ENCODE assay signal across 14 mouse cellular contexts in genomic region chr3:89806751-89807150, GRCm38 (mm10). TPM values are rescaled to one million over a fixed set of nuclear protein-coding genes. Genes with fewer than 3 reads are reported as not detected.
DNase-seq lines count a peak whose midpoint lies in the region; ATAC-seq and TF ChIP-seq lines count a peak whose summit lies in the region.
"Had no signal": no experiment of that assay in that cellular context is flagged by ENCODE, and none has a peak within 500 bp of the region (broad histone marks: within the 10 kb centered on the region; RNA-seq: fewer than 3 reads in every experiment).

No protein-coding gene starts in this region.

- no peak for TF ChIP-seq RAD21 in CH12.LX (IDR thresholded peaks at IDR 0.05; ENCODE audit: low read depth, low read length)

- dilution Hi-C loops in CH12.LX (cut with MboI; ENCODE audit: extremely low pct_ligation_motif_present, extremely low pct_unique_long_range_greater_than_20kb, low sequenced_read_pairs): no loop called here

- no peak overlapping the region for H3K4me3 ChIP-seq in liver, embryonic 13.5 days (replicated peaks)
- no peak overlapping the region for H3K4me3 ChIP-seq in liver, embryonic 12.5 days
- no peak overlapping the region for H3K4me3 ChIP-seq in CH12.LX (replicated peaks in 1 of 3; ENCODE audit: low read depth in 2 of 3, low read length in 2 of 3, poor library complexity in 1 of 3)
- H3K4me3 ChIP-seq in liver, embryonic 16.5 days (ENCODE audit: low read depth, low read length): no peak overlapping the region
- H3K4me3 ChIP-seq: erythroblast, embryonic 14.5 days; heart, embryonic 15.5 days; limb, embryonic 13.5 days; midbrain, embryonic 12.5 days; neural tube, embryonic 13.5 days; stomach, embryonic 15.5 days had no signal

- H3K9me3 ChIP-seq in liver, embryonic 13.5 days (replicated peaks): no peaks in the 10 kb centered on the region
- H3K9me3 ChIP-seq in liver, embryonic 12.5 days (replicated peaks): no peaks in the 10 kb centered on the region
- H3K9me3 ChIP-seq in CH12.LX (replicated peaks; ENCODE audit: low read length): no peaks in the 10 kb centered on the region
- peaks cover 3% of the 10 kb centered on the region; the same call in 1 of the 2 replicates for H3K9me3 ChIP-seq in liver, embryonic 16.5 days (replicated peaks; ENCODE audit: control insufficient read depth, low read length)
- H3K9me3 ChIP-seq: heart, embryonic 15.5 days; limb, embryonic 13.5 days; stomach, embryonic 15.5 days had no signal

- peak overlapping the region; percentile 50; the same call in 1 of the 2 replicates for H3K27ac ChIP-seq in liver, embryonic 13.5 days
- H3K27ac ChIP-seq in liver, embryonic 12.5 days: no peak overlapping the region
- H3K27ac ChIP-seq in CH12.LX (ENCODE audit: insufficient read depth, low read depth): no peak overlapping the region
- peak overlapping the region; percentile 67 for H3K27ac ChIP-seq in liver, embryonic 16.5 days (ENCODE audit: low read length)
- H3K27ac ChIP-seq: heart, embryonic 15.5 days; limb, embryonic 13.5 days; midbrain, embryonic 12.5 days; neural tube, embryonic 13.5 days had no signal

- no peak for ATAC-seq in liver, embryonic 13.5 days (ENCODE audit: low read depth)
- no peak for ATAC-seq in liver, embryonic 12.5 days
- no peak for ATAC-seq in liver, embryonic 16.5 days (ENCODE audit: low read depth)

- H3K4me2 ChIP-seq in liver, embryonic 13.5 days: no peak overlapping the region
- H3K4me2 ChIP-seq in liver, embryonic 12.5 days: no peak overlapping the region
- H3K4me2 ChIP-seq in CH12.LX (ENCODE audit: insufficient read depth, low read depth, poor library complexity, severe bottlenecking): no peak overlapping the region
- no peak overlapping the region for H3K4me2 ChIP-seq in liver, embryonic 16.5 days (ENCODE audit: low read depth, low read length)
- H3K4me2 ChIP-seq: heart, embryonic 15.5 days; limb, embryonic 13.5 days; midbrain, embryonic 12.5 days; neural tube, embryonic 13.5 days; stomach, embryonic 15.5 days had no signal

- no peak for TF ChIP-seq EP300 in CH12.LX (IDR thresholded peaks at IDR 0.05; ENCODE audit: low read length)

- peaks cover 36% of the 10 kb centered on the region for H3K4me1 ChIP-seq in liver, embryonic 13.5 days (replicated peaks)
- peaks cover 29% of the 10 kb centered on the region for H3K4me1 ChIP-seq in liver, embryonic 12.5 days
- H3K4me1 ChIP-seq in CH12.LX (ENCODE audit: control insufficient read depth in 1 of 2, insufficient read depth in 2 of 2): peaks cover 10 to 16% of the 10 kb centered on the region in 2 experiments
- peaks cover 24% of the 10 kb centered on the region for H3K4me1 ChIP-seq in liver, embryonic 16.5 days (ENCODE audit: control insufficient read depth, low read depth, low read length)
- H3K4me1 ChIP-seq: heart, embryonic 15.5 days; limb, embryonic 13.5 days; midbrain, embryonic 12.5 days; neural tube, embryonic 13.5 days; stomach, embryonic 15.5 days had no signal

- 80% methylated on average over 2 of the region's 2 CpGs for WGBS in liver, embryonic 13.5 days (ENCODE audit: insufficient replicate concordance)
- 82% methylated on average over 2 of the region's 2 CpGs for WGBS in liver, embryonic 12.5 days (ENCODE audit: insufficient replicate concordance)
- WGBS in liver, embryonic 16.5 days (ENCODE audit: insufficient replicate concordance): 85% methylated on average over 2 of the region's 2 CpGs

- 0 out of 2 replicates have a peak, but pooled peaks cover 4% of the 10 kb centered on the region for H3K27me3 ChIP-seq in liver, embryonic 13.5 days
- H3K27me3 ChIP-seq in liver, embryonic 12.5 days (replicated peaks): no peaks in the 10 kb centered on the region
- H3K27me3 ChIP-seq in CH12.LX (replicated peaks): no peaks in the 10 kb centered on the region
- no peaks in the 10 kb centered on the region for H3K27me3 ChIP-seq in liver, embryonic 16.5 days (ENCODE audit: control insufficient read depth, insufficient read depth, low read depth, low read length)
- H3K27me3 ChIP-seq: heart, embryonic 15.5 days; limb, embryonic 13.5 days; midbrain, embryonic 12.5 days; neural tube, embryonic 13.5 days; stomach, embryonic 15.5 days had no signal

- no peaks in the 10 kb centered on the region for H3K36me3 ChIP-seq in liver, embryonic 13.5 days
- H3K36me3 ChIP-seq in liver, embryonic 12.5 days: no peaks in the 10 kb centered on the region
- no peaks in the 10 kb centered on the region for H3K36me3 ChIP-seq in CH12.LX (replicated peaks in 1 of 2; ENCODE audit: control insufficient read depth in 1 of 2, insufficient read depth in 1 of 2, low read length in 1 of 2)
- H3K36me3 ChIP-seq in liver, embryonic 16.5 days (ENCODE audit: control insufficient read depth, insufficient read depth): no peaks in the 10 kb centered on the region
- H3K36me3 ChIP-seq: heart, embryonic 15.5 days; limb, embryonic 13.5 days; midbrain, embryonic 12.5 days; neural tube, embryonic 13.5 days; stomach, embryonic 15.5 days had no signal

- no peak for TF ChIP-seq POLR2A in CH12.LX (IDR thresholded peaks at IDR 0.05; ENCODE audit: low read depth, low read length)

- no peak overlapping the region for H3K9ac ChIP-seq in liver, embryonic 13.5 days
- no peak overlapping the region for H3K9ac ChIP-seq in liver, embryonic 12.5 days
- H3K9ac ChIP-seq in CH12.LX (ENCODE audit: insufficient read depth, low read depth): no peak overlapping the region
- H3K9ac ChIP-seq in liver, embryonic 16.5 days (ENCODE audit: low read depth, low read length): no peak overlapping the region
- H3K9ac ChIP-seq: heart, embryonic 15.5 days; limb, embryonic 13.5 days; midbrain, embryonic 12.5 days; neural tube, embryonic 13.5 days; stomach, embryonic 15.5 days had no signal

- no peaks in the 10 kb centered on the region for H3K79me2 ChIP-seq in CH12.LX (replicated peaks; ENCODE audit: control insufficient read depth, extremely low read depth, insufficient read depth, poor library complexity, severe bottlenecking)

- in situ Hi-C loops in CH12.LX (cut with MboI; ENCODE audit: low pct_ligation_motif_present, low pct_unique_long_range_greater_than_20kb, low sequenced_read_pairs): no loop called here

- TF ChIP-seq CTCF in CH12.LX (conservative IDR thresholded peaks at IDR 0.05 in 1 of 2, IDR thresholded peaks at IDR 0.05 in 1 of 2; ENCODE audit: low read depth in 2 of 2, low read length in 2 of 2): peak; percentile 22 to 31; a peak in 2 of 4 replicates

- DNase-seq in liver, embryonic 13.5 days: no peak
- DNase-seq in CH12.LX (ENCODE audit: extremely low read depth) (no peak), MEL-GATA-1-ER (ENCODE audit: extremely low read depth, low read depth) (peak; percentile 38)
- DNase-seq in yolk sac, embryonic 10.5 days (ENCODE audit: low spot score): no peak
- no peak for DNase-seq in spleen, postnatal 4 days (ENCODE audit: low spot score in 2 of 2)
- DNase-seq: kidney, adult 9 months had no signal

TF ChIP-seq in CH12.LX, 34 proteins besides CTCF, POLR2A, EP300 and RAD21:
- TF ChIP-seq TCF12 (IDR thresholded peaks at IDR 0.05; ENCODE audit: low read depth, low read length): no peak
- TF ChIP-seq BHLHE40 (IDR thresholded peaks at IDR 0.05; ENCODE audit: low read depth, low read length): no peak
- no peak for TF ChIP-seq MAZ (IDR thresholded peaks at IDR 0.05; ENCODE audit: low read depth, low read length)
- TF ChIP-seq UBTF (IDR thresholded peaks at IDR 0.05; ENCODE audit: low read depth, low read length): no peak
- no peak for TF ChIP-seq CHD2 (IDR thresholded peaks at IDR 0.05; ENCODE audit: low read length)
- no peak for TF ChIP-seq MAX (IDR thresholded peaks at IDR 0.05; ENCODE audit: low read length)
- no peak for TF ChIP-seq KAT2A (IDR thresholded peaks at IDR 0.05; ENCODE audit: insufficient replicate concordance, low read length)
- TF ChIP-seq MAFK (IDR thresholded peaks at IDR 0.05; ENCODE audit: insufficient replicate concordance, low read length): no peak
- no peak for TF ChIP-seq MEF2A (IDR thresholded peaks at IDR 0.05; ENCODE audit: borderline replicate concordance, low read depth, low read length)
- TF ChIP-seq E2F4 (IDR thresholded peaks at IDR 0.05; ENCODE audit: insufficient replicate concordance, low read depth, low read length): no peak
- TF ChIP-seq USF2 (conservative IDR thresholded peaks at IDR 0.05; ENCODE audit: low read depth, low read length): no peak
- no peak for TF ChIP-seq JUN (IDR thresholded peaks at IDR 0.05; ENCODE audit: insufficient read depth, low read depth, low read length)
- TF ChIP-seq ZKSCAN1 (IDR thresholded peaks at IDR 0.05; ENCODE audit: borderline replicate concordance, low read depth, low read length): no peak
- TF ChIP-seq JUND (conservative IDR thresholded peaks at IDR 0.05; ENCODE audit: low read depth, low read length): no peak
- no peak for TF ChIP-seq MXI1 (IDR thresholded peaks at IDR 0.05; ENCODE audit: low read depth, low read length)

RNA-seq across cellular contexts. Expression of gene She, which starts 24.4 kb away (rescaled TPM):
- 1.0 and 1.1 TPM in 2 replicates for polyA plus RNA-seq in liver, embryonic 13.5 days (2015; fragmentation: Nextera tagmentation; extraction: Ambion mirVana)
- polyA plus RNA-seq in liver, embryonic 12.5 days (2016; fragmentation: Nextera tagmentation; extraction: Ambion mirVana): 2.9 and 3.1 TPM in 2 replicates
- total RNA-seq in CH12.LX (2012; rRNA removed): not detected in 2 replicates
- total RNA-seq in CH12.LX (2014; rRNA removed): not detected in 2 replicates
- polyA plus RNA-seq in CH12.LX (2012; ENCODE audit: insufficient read length, low read depth): not detected in 2 replicates
- 0.90 and 1.1 TPM in 2 replicates for polyA plus RNA-seq in liver, embryonic 16.5 days (2015; fragmentation: Nextera tagmentation; extraction: Ambion mirVana)
- polyA plus RNA-seq: erythroblast, embryonic 14.5 days had no signal

RNA-seq across cellular contexts. Expression of gene Ube2q1, which starts 33.3 kb away (rescaled TPM):
- 3.4 and 3.5 TPM in 2 replicates for polyA plus RNA-seq in liver, embryonic 13.5 days (2015; fragmentation: Nextera tagmentation; extraction: Ambion mirVana)
- polyA plus RNA-seq in liver, embryonic 12.5 days (2016; fragmentation: Nextera tagmentation; extraction: Ambion mirVana): 8.4 and 9.7 TPM in 2 replicates
- total RNA-seq in CH12.LX (2012; rRNA removed): 35.4 and 44.5 TPM in 2 replicates
- 59.4 and 61.7 TPM in 2 replicates for total RNA-seq in CH12.LX (2014; rRNA removed)
- 88.8 and 99.1 TPM in 2 replicates for polyA plus RNA-seq in CH12.LX (2012; ENCODE audit: insufficient read length, low read depth)
- polyA plus RNA-seq in liver, embryonic 16.5 days (2015; fragmentation: Nextera tagmentation; extraction: Ambion mirVana): 2.3 and 3.3 TPM in 2 replicates

RNA-seq across cellular contexts. Expression of gene Chrnb2, which starts 42.3 kb away (rescaled TPM):
- polyA plus RNA-seq in liver, embryonic 13.5 days (2015; fragmentation: Nextera tagmentation; extraction: Ambion mirVana): 0.16 and 0.20 TPM in 2 replicates
- 0.26 and 0.31 TPM in 2 replicates for polyA plus RNA-seq in liver, embryonic 12.5 days (2016; fragmentation: Nextera tagmentation; extraction: Ambion mirVana)
- total RNA-seq in CH12.LX (2012; rRNA removed) (0.59 and 0.63 TPM in 2 replicates), CH12.LX (2014; rRNA removed) (0.19 and 0.39 TPM in 2 replicates)
- polyA plus RNA-seq in CH12.LX (2012; ENCODE audit: insufficient read length, low read depth): 1.3 TPM in 2 replicates
- 0.15 and 0.26 TPM in 2 replicates for polyA plus RNA-seq in liver, embryonic 16.5 days (2015; fragmentation: Nextera tagmentation; extraction: Ambion mirVana)

Comparison
In these comparisons a context has a peak if more than half of its experiments do, and no peak if none do; other contexts are left out.
1. H3K27ac ChIP-seq: peak in liver, embryonic 13.5 days (single experiment) and liver, embryonic 16.5 days (single experiment); none in liver, embryonic 12.5 days (single experiment) and CH12.LX (single experiment).